Comparison of ENCODE assay signal across 20 mouse cellular contexts in the genomic region with DNA sequence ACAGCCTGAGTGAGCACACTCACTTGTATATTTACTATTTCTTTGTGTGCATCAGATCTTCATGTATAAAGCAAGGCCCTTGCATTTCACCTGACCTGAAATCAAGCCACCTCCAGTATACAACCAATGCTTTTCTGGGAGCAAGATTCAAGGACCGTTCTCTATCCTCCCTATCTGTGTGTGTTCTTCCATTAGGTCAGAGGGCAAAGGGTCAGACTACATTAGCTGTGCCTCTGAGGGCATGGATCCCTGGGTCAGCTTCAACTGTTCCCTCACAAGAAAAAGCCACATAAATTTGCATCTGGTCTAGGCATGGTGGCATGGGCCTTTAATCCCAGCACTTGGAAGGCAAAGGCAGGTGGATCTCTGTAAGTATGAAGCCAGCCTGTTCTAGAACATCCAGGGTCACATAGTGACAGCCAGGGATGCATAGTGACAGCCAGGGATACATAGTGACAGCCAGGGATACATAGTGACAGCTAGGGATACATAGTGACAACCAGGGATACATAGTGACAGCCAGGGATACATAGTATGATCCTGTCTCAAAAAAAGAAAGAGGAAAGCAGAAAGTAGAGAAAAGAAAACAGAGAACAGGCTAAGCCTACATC. TPM values are rescaled to one million over a fixed set of nuclear protein-coding genes. Genes with fewer than 3 reads are reported as not detected.
A peak's percentile ranks its signal among the peaks of the same experiment; 100 is the strongest.
DNase-seq lines count a peak whose midpoint lies in the region; ATAC-seq and TF ChIP-seq lines count a peak whose summit lies in the region.
"Had no signal": no experiment of that assay in that cellular context is flagged by ENCODE, and none has a peak within 500 bp of the region (broad histone marks: within the 10 kb centered on the region; RNA-seq: fewer than 3 reads in every experiment).

No protein-coding gene starts in this region.

- H3K27ac ChIP-seq in heart, adult 2 months, result peak overlapping the region; percentile 79
- peak overlapping the region; percentile 31; the same call in 1 of the 2 replicates for H3K27ac ChIP-seq in kidney, postnatal 0 days
- peak overlapping the region; percentile 33; the same call in 1 of the 2 replicates for H3K27ac ChIP-seq in liver, embryonic 16.5 days (ENCODE audit: low read length)
- H3K27ac ChIP-seq in liver, embryonic 11.5 days (ENCODE audit: low read depth, low read length), result no peak overlapping the region
- H3K27ac ChIP-seq: embryonic facial prominence, embryonic 10.5 days; forebrain, embryonic 13.5 days; hindbrain, embryonic 15.5 days had no signal

- no peaks in the 10 kb centered on the region for H3K27me3 ChIP-seq in heart, adult 2 months (ENCODE audit: control insufficient read depth, insufficient read depth, low read length)
- no peaks in the 10 kb centered on the region for H3K27me3 ChIP-seq in kidney, postnatal 0 days (ENCODE audit: insufficient read depth, low read length)
- H3K27me3 ChIP-seq in liver, embryonic 16.5 days (ENCODE audit: control insufficient read depth, insufficient read depth, low read depth, low read length), result no peaks in the 10 kb centered on the region
- H3K27me3 ChIP-seq in liver, embryonic 11.5 days (replicated peaks; ENCODE audit: control insufficient read depth, insufficient read depth, low read length), result no peaks in the 10 kb centered on the region
- H3K27me3 ChIP-seq: CH12.LX; forebrain, embryonic 13.5 days; hindbrain, embryonic 15.5 days; Patski had no signal

- H3K36me3 ChIP-seq in heart, adult 2 months (ENCODE audit: control insufficient read depth, insufficient read depth, low read length), result no peaks in the 10 kb centered on the region
- H3K36me3 ChIP-seq in kidney, postnatal 0 days (ENCODE audit: insufficient read depth, low read length), result no peaks in the 10 kb centered on the region
- no peaks in the 10 kb centered on the region for H3K36me3 ChIP-seq in liver, embryonic 16.5 days (ENCODE audit: control insufficient read depth, insufficient read depth)
- H3K36me3 ChIP-seq in liver, embryonic 11.5 days (ENCODE audit: control insufficient read depth, insufficient read depth, low read length), result no peaks in the 10 kb centered on the region
- H3K36me3 ChIP-seq: embryonic facial prominence, embryonic 10.5 days; hindbrain, embryonic 15.5 days had no signal

- peak overlapping the region; percentile 18; the same call in 1 of the 2 replicates for H3K9ac ChIP-seq in heart, adult 2 months (ENCODE audit: low read depth, low read length)
- no peak overlapping the region for H3K9ac ChIP-seq in kidney, postnatal 0 days (ENCODE audit: low read depth, low read length)
- H3K9ac ChIP-seq in liver, embryonic 16.5 days (ENCODE audit: low read depth, low read length), result no peak overlapping the region
- H3K9ac ChIP-seq in liver, embryonic 11.5 days (ENCODE audit: low read depth, low read length), result no peak overlapping the region
- H3K9ac ChIP-seq: forebrain, embryonic 13.5 days; forebrain, postnatal 0 days; hindbrain, embryonic 15.5 days had no signal

- TF ChIP-seq EP300 in heart, adult 2 months (IDR thresholded peaks at IDR 0.05; ENCODE audit: insufficient read depth, low read depth, low read length), result no peak

- no peaks in the 10 kb centered on the region for H3K79me2 ChIP-seq in heart, adult 2 months (replicated peaks; ENCODE audit: control insufficient read depth, insufficient read depth, low read length)

- no peaks in the 10 kb centered on the region for H3K9me3 ChIP-seq in kidney, postnatal 0 days (replicated peaks; ENCODE audit: low read length)
- H3K9me3 ChIP-seq in liver, embryonic 16.5 days (replicated peaks; ENCODE audit: control insufficient read depth, low read length), result no peaks in the 10 kb centered on the region
- no peaks in the 10 kb centered on the region for H3K9me3 ChIP-seq in liver, embryonic 11.5 days (ENCODE audit: control insufficient read depth, low read length)
- H3K9me3 ChIP-seq: embryonic facial prominence, embryonic 10.5 days; forebrain, embryonic 13.5 days; hindbrain, embryonic 15.5 days had no signal

- 47% methylated on average over 1 of the region's 1 CpGs for WGBS in heart, adult 2 months
- 33% methylated on average over 1 of the region's 1 CpGs for WGBS in kidney, postnatal 0 days
- 55% methylated on average over 1 of the region's 1 CpGs for WGBS in liver, embryonic 16.5 days (ENCODE audit: insufficient replicate concordance)
- 67% methylated on average over 1 of the region's 1 CpGs for WGBS in liver, embryonic 11.5 days

- DNase-seq in heart, adult 2 months, result no peak
- no peak for DNase-seq in heart, postnatal 4 days
- no peak for DNase-seq in kidney, postnatal 0 days (ENCODE audit: low spot score)
- no peak for DNase-seq in kidney, postnatal 4 days
- DNase-seq in liver, embryonic 11.5 days (ENCODE audit: low spot score), result no peak
- no peak for DNase-seq in ovary, postnatal 36 days (ENCODE audit: low spot score)
- DNase-seq: adrenal gland, postnatal 14 days; cerebellum, adult 18-20 months; cerebellum, adult 9-11 months; cerebellum, postnatal 36 days; forebrain, postnatal 0 days; gastrocnemius, postnatal 36 days; heart, postnatal 14 days had no signal

- peaks cover 5% of the 10 kb centered on the region for H3K4me1 ChIP-seq in heart, adult 2 months (ENCODE audit: control insufficient read depth, insufficient read depth, low read length)
- peaks cover 7% of the 10 kb centered on the region; the same call in 1 of the 2 replicates for H3K4me1 ChIP-seq in kidney, postnatal 0 days (replicated peaks; ENCODE audit: insufficient read depth, low read length)
- peaks cover 9% of the 10 kb centered on the region for H3K4me1 ChIP-seq in liver, embryonic 16.5 days (ENCODE audit: control insufficient read depth, low read depth, low read length)
- H3K4me1 ChIP-seq in liver, embryonic 11.5 days (replicated peaks; ENCODE audit: control insufficient read depth, insufficient read depth, low read length), result no peaks in the 10 kb centered on the region; the same call in 1 of the 2 replicates
- H3K4me1 ChIP-seq: hindbrain, embryonic 15.5 days had no signal

- no peak for TF ChIP-seq POLR2A in heart, adult 2 months (IDR thresholded peaks at IDR 0.05; ENCODE audit: insufficient read depth, low read depth, low read length)

- H3K4me2 ChIP-seq in kidney, postnatal 0 days (ENCODE audit: low read length), result no peak overlapping the region
- no peak overlapping the region for H3K4me2 ChIP-seq in liver, embryonic 16.5 days (ENCODE audit: low read depth, low read length)
- no peak overlapping the region for H3K4me2 ChIP-seq in liver, embryonic 11.5 days
- H3K4me2 ChIP-seq: forebrain, embryonic 13.5 days; hindbrain, embryonic 15.5 days had no signal

- no peak for ATAC-seq in kidney, postnatal 0 days (replicated peaks; ENCODE audit: low FRiP score, low read depth)
- ATAC-seq in liver, embryonic 16.5 days (ENCODE audit: low read depth), result peak; percentile 39; the same call in 1 of the 2 replicates
- no peak for ATAC-seq in liver, embryonic 11.5 days (replicated peaks; ENCODE audit: low FRiP score)
- ATAC-seq: activated CD4-positive, CD25-positive, alpha-beta regulatory T cell, adult 4 months; forebrain, embryonic 13.5 days; forebrain, postnatal 0 days; Patski had no signal

- no peak for TF ChIP-seq CTCF in heart, adult 2 months (IDR thresholded peaks at IDR 0.05)
- TF ChIP-seq CTCF in kidney, postnatal 0 days (IDR thresholded peaks at IDR 0.05; ENCODE audit: low read depth), result no peak

- no peak overlapping the region for H3K4me3 ChIP-seq in heart, adult 2 months
- no peak overlapping the region for H3K4me3 ChIP-seq in kidney, postnatal 0 days (replicated peaks; ENCODE audit: low read depth, low read length)
- no peak overlapping the region for H3K4me3 ChIP-seq in liver, embryonic 16.5 days (ENCODE audit: low read depth, low read length)
- H3K4me3 ChIP-seq in liver, embryonic 11.5 days (ENCODE audit: low read depth, low read length), result no peak overlapping the region
- H3K4me3 ChIP-seq: embryonic facial prominence, embryonic 10.5 days; forebrain, embryonic 13.5 days; hindbrain, embryonic 15.5 days had no signal

- intact Hi-C loops in heart, adult 2 months (cut with DNase I), result no loop called here

RNA-seq across cellular contexts. Expression of a gene that starts 16.6 kb away (rescaled TPM):
- 10 to 100 TPM; 11.5 to 11.9 TPM for total RNA-seq in heart, adult 2 months (2021)
- polyA plus RNA-seq in heart, adult 2 months (2012; rRNA removed), result 28.7 and 39.4 TPM in 2 replicates
- 1 to 10 TPM; 8.7 to 9.8 TPM for total RNA-seq in heart, postnatal 4 days (2021)
- polyA plus RNA-seq in kidney, postnatal 0 days (2015; fragmentation: Nextera tagmentation; extraction: Ambion mirVana), result 50.7 and 54.6 TPM in 2 replicates
- polyA plus RNA-seq in liver, embryonic 16.5 days (2015; fragmentation: Nextera tagmentation; extraction: Ambion mirVana), result 57.6 and 62.3 TPM in 2 replicates
- polyA plus RNA-seq in liver, embryonic 11.5 days (2014; fragmentation: Nextera tagmentation; extraction: Ambion mirVana), result 21.2 and 24.8 TPM in 2 replicates
- polyA plus RNA-seq: activated CD4-positive, CD25-positive, alpha-beta regulatory T cell, adult 4 months had no signal

RNA-seq across cellular contexts. Expression of a gene that starts 45.7 kb away (rescaled TPM):
- total RNA-seq in heart, adult 2 months (2021), result 10 to 100 TPM; 11.5 to 12.6 TPM
- polyA plus RNA-seq in heart, adult 2 months (2012; rRNA removed), result 46.6 and 60.2 TPM in 2 replicates
- total RNA-seq in heart, postnatal 4 days (2021), result 10 to 100 TPM; 44.0 to 47.2 TPM
- polyA plus RNA-seq in kidney, postnatal 0 days (2015; fragmentation: Nextera tagmentation; extraction: Ambion mirVana), result 95.4 and 102 TPM in 2 replicates
- polyA plus RNA-seq in liver, embryonic 16.5 days (2015; fragmentation: Nextera tagmentation; extraction: Ambion mirVana), result 48.4 and 50.5 TPM in 2 replicates
- 93.7 and 99.4 TPM in 2 replicates for polyA plus RNA-seq in liver, embryonic 11.5 days (2014; fragmentation: Nextera tagmentation; extraction: Ambion mirVana)
